Mouse (Mus musculus) CH12.LX (cell line): ENCODE results near the gene Xylb. TPM values are rescaled to one million over a fixed set of nuclear protein-coding genes. Genes with fewer than 3 reads are reported as not detected.
A peak's percentile ranks its signal among the peaks of the same experiment; 100 is the strongest.

Experiments used
- DNase-seq: peaks from one replicate; pipeline ENCODE4 v3.0.0-alpha.2; 2013; ENCODE audit errors: extremely low read depth
- H3K27ac ChIP-seq: 2 replicates; pipeline ENCODE4 v1.5.1; 2012; ENCODE audit warnings: low read depth, mild to moderate bottlenecking, control low read depth, moderate library complexity; ENCODE audit not compliant: insufficient read depth
- H3K27me3 ChIP-seq: replicated peaks from 2 replicates; pipeline ENCODE3; 2012; ENCODE audit warnings: inconsistent platforms
- H3K36me3 ChIP-seq, 2 experiments: replicated peaks in 1 of 2; 2 replicates each; pipeline versions ENCODE3 to v1.6.1; 2012; ENCODE audit warnings: inconsistent platforms in 1 of 2, low read length in 1 of 2, mild to moderate bottlenecking in 1 of 2, mixed read lengths in 1 of 2, moderate library complexity in 1 of 2; ENCODE audit not compliant: control insufficient read depth in 1 of 2, insufficient read depth in 1 of 2
- H3K4me1 ChIP-seq, 2 experiments: 2 replicates each; pipeline ENCODE4 v1.6.1; 2012; ENCODE audit warnings: inconsistent platforms in 1 of 2, moderate library complexity in 1 of 2; ENCODE audit not compliant: insufficient read depth in 2 of 2, control insufficient read depth in 1 of 2
- H3K4me2 ChIP-seq: 2 replicates; pipeline ENCODE4 v1.6.1; 2012; ENCODE audit warnings: low read depth, mild to moderate bottlenecking, control low read depth; ENCODE audit not compliant: poor library complexity, insufficient read depth, severe bottlenecking
- H3K4me3 ChIP-seq, 3 experiments: fragments of 150-350 bp in 1 of 3; sonication (generic) in 1 of 3; replicated peaks in 1 of 3; 2 replicates each; pipeline versions ENCODE3 to v1.5.1; 2011 to 2012; ENCODE audit warnings: low read depth in 2 of 3, low read length in 2 of 3, mild to moderate bottlenecking in 2 of 3, moderate library complexity in 2 of 3, control low read depth in 1 of 3, improper control_type of control experiment in 1 of 3, inconsistent platforms in 1 of 3, mixed read lengths in 1 of 3; ENCODE audit not compliant: poor library complexity in 1 of 3
- H3K79me2 ChIP-seq: replicated peaks from 2 replicates; pipeline ENCODE4 v1.6.1; 2012; ENCODE audit warnings: mild to moderate bottlenecking, moderate library complexity; ENCODE audit not compliant: control insufficient read depth, poor library complexity, insufficient read depth, severe bottlenecking; ENCODE audit errors: extremely low read depth
- H3K9ac ChIP-seq: 2 replicates; pipeline ENCODE4 v1.6.1; 2012; ENCODE audit warnings: low read depth, mild to moderate bottlenecking, control low read depth, moderate library complexity; ENCODE audit not compliant: insufficient read depth
- H3K9me3 ChIP-seq: replicated peaks from 2 replicates; pipeline ENCODE3; 2012; ENCODE audit warnings: low read length, inconsistent platforms, mixed read lengths
- BHLHE40 ChIP-seq: IDR thresholded peaks from 2 replicates; pipeline ENCODE4 v1.6.1; 2011; ENCODE audit warnings: mild to moderate bottlenecking, low read depth, low read length, improper control_type of control experiment
- CHD1 ChIP-seq: IDR thresholded peaks from 2 replicates; pipeline ENCODE4 v1.6.1; 2012; ENCODE audit warnings: low read depth, low read length, improper control_type of control experiment, inconsistent platforms
- CHD2 ChIP-seq: IDR thresholded peaks from 2 replicates; pipeline ENCODE4 v1.6.1; 2011; ENCODE audit warnings: low read length, improper control_type of control experiment
- CTCF ChIP-seq, 2 experiments: IDR thresholded peaks in 1 of 2; conservative IDR thresholded peaks in 1 of 2; 2 replicates each; pipeline ENCODE4 v1.5.1; 2011 to 2012; ENCODE audit warnings: low read depth in 2 of 2, low read length in 2 of 2, improper control_type of control experiment in 1 of 2, inconsistent platforms in 1 of 2, mild to moderate bottlenecking in 1 of 2, moderate library complexity in 1 of 2
- E2F4 ChIP-seq: IDR thresholded peaks from 2 replicates; pipeline ENCODE4 v1.6.1; 2011; ENCODE audit warnings: low read depth, low read length, improper control_type of control experiment; ENCODE audit not compliant: insufficient replicate concordance
- ELF1 ChIP-seq: IDR thresholded peaks from 2 replicates; pipeline ENCODE4 v1.6.1; 2014; ENCODE audit warnings: low read depth, mild to moderate bottlenecking, inconsistent platforms, low read length, improper control_type of control experiment
- EP300 ChIP-seq: IDR thresholded peaks from 2 replicates; pipeline ENCODE4 v1.6.1; 2011; ENCODE audit warnings: low read length, improper control_type of control experiment
- ETS1 ChIP-seq: conservative IDR thresholded peaks from 2 replicates; pipeline ENCODE4 v1.6.1; 2012; ENCODE audit warnings: low read depth, mild to moderate bottlenecking, inconsistent platforms, low read length, improper control_type of control experiment, moderate library complexity
- GABPA ChIP-seq: IDR thresholded peaks from 2 replicates; pipeline ENCODE4 v1.6.1; 2012; ENCODE audit warnings: low read depth, low read length, improper control_type of control experiment, inconsistent platforms; ENCODE audit not compliant: insufficient replicate concordance
- HCFC1 ChIP-seq: IDR thresholded peaks from 2 replicates; pipeline ENCODE4 v1.6.1; 2012; ENCODE audit warnings: low read depth, mild to moderate bottlenecking, inconsistent platforms, low read length, improper control_type of control experiment
- IRF4 ChIP-seq: IDR thresholded peaks from 2 replicates; pipeline ENCODE4 v1.6.1; 2014; ENCODE audit warnings: low read depth, mild to moderate bottlenecking, inconsistent platforms, low read length, improper control_type of control experiment
- JUN ChIP-seq: IDR thresholded peaks from 2 replicates; pipeline ENCODE4 v1.6.1; 2011; ENCODE audit warnings: low read depth, mild to moderate bottlenecking, low read length, improper control_type of control experiment, moderate library complexity; ENCODE audit not compliant: insufficient read depth
- JUND ChIP-seq: conservative IDR thresholded peaks from 2 replicates; pipeline ENCODE4 v1.6.1; 2011; ENCODE audit warnings: low read depth, low read length, improper control_type of control experiment
- KAT2A ChIP-seq: IDR thresholded peaks from 2 replicates; pipeline ENCODE4 v1.6.1; 2012; ENCODE audit warnings: low read length, improper control_type of control experiment, inconsistent platforms; ENCODE audit not compliant: insufficient replicate concordance
- MAFK ChIP-seq: IDR thresholded peaks from 2 replicates; pipeline ENCODE4 v1.6.1; 2011; ENCODE audit warnings: low read length, improper control_type of control experiment; ENCODE audit not compliant: insufficient replicate concordance
- MAX ChIP-seq: IDR thresholded peaks from 2 replicates; pipeline ENCODE4 v1.6.1; 2011; ENCODE audit warnings: low read length, improper control_type of control experiment
- MEF2A ChIP-seq: IDR thresholded peaks from 2 replicates; pipeline ENCODE4 v1.6.1; 2014; ENCODE audit warnings: low read depth, mild to moderate bottlenecking, inconsistent platforms, low read length, improper control_type of control experiment, borderline replicate concordance
- MXI1 ChIP-seq: IDR thresholded peaks from 2 replicates; pipeline ENCODE4 v1.6.1; 2011; ENCODE audit warnings: mild to moderate bottlenecking, low read depth, low read length, improper control_type of control experiment
- MYC ChIP-seq: IDR thresholded peaks from 2 replicates; pipeline ENCODE4 v1.6.1; 2011; ENCODE audit warnings: low read depth, mild to moderate bottlenecking, improper control_type of control experiment, low read length
- NELFE ChIP-seq: IDR thresholded peaks from 2 replicates; pipeline ENCODE4 v1.6.1; 2011; ENCODE audit warnings: low read depth, low read length, improper control_type of control experiment
- PAX5 ChIP-seq: IDR thresholded peaks from 2 replicates; pipeline ENCODE4 v1.6.1; 2012; ENCODE audit warnings: low read length, inconsistent platforms, mixed read lengths
- POLR2AphosphoS2 ChIP-seq: IDR thresholded peaks from 2 replicates; pipeline ENCODE4 v1.6.1; 2011; ENCODE audit warnings: low read depth, low read length, improper control_type of control experiment
- RAD21 ChIP-seq: IDR thresholded peaks from 2 replicates; pipeline ENCODE4 v1.6.1; 2011; ENCODE audit warnings: low read depth, mild to moderate bottlenecking, low read length, improper control_type of control experiment, moderate library complexity
- SIN3A ChIP-seq: IDR thresholded peaks from 2 replicates; pipeline ENCODE4 v1.6.1; 2012; ENCODE audit warnings: low read length, improper control_type of control experiment, inconsistent platforms
- SMC3 ChIP-seq: IDR thresholded peaks from 2 replicates; pipeline ENCODE4 v1.6.1; 2011; ENCODE audit warnings: low read depth, low read length, improper control_type of control experiment
- TBP ChIP-seq: conservative IDR thresholded peaks from 2 replicates; pipeline ENCODE4 v1.6.1; 2011; ENCODE audit warnings: low read depth, low read length, improper control_type of control experiment
- TCF12 ChIP-seq: IDR thresholded peaks from 2 replicates; pipeline ENCODE4 v1.6.1; 2014; ENCODE audit warnings: low read depth, mild to moderate bottlenecking, inconsistent platforms, low read length, improper control_type of control experiment
- USF1 ChIP-seq: IDR thresholded peaks from 2 replicates; pipeline ENCODE4 v1.6.1; 2014; ENCODE audit warnings: low read depth, mild to moderate bottlenecking, inconsistent platforms, low read length, improper control_type of control experiment
- ZC3H11A ChIP-seq: IDR thresholded peaks from 2 replicates; pipeline ENCODE4 v1.6.1; 2012; ENCODE audit warnings: low read depth, mild to moderate bottlenecking, inconsistent platforms, low read length, improper control_type of control experiment
- ZKSCAN1 ChIP-seq: IDR thresholded peaks from 2 replicates; pipeline ENCODE4 v1.6.1; 2012; ENCODE audit warnings: low read depth, inconsistent platforms, low read length, improper control_type of control experiment, borderline replicate concordance
- ZMIZ1 ChIP-seq: IDR thresholded peaks from 2 replicates; pipeline ENCODE4 v1.6.1; 2012; ENCODE audit warnings: low read depth, mild to moderate bottlenecking, inconsistent platforms, low read length, improper control_type of control experiment
- dilution Hi-C: fragments of 300-500 bp; cut with MboI; formaldehyde crosslinking; loops from 2 replicates; pipeline ENCODE4 v1.14.3; 2020; ENCODE audit warnings: low sequenced_read_pairs; ENCODE audit not compliant: extremely low pct_unique_long_range_greater_than_20kb, extremely low pct_ligation_motif_present
- in situ Hi-C: fragments of 300-500 bp; cut with MboI; formaldehyde crosslinking; loops from 3 replicates; pipeline ENCODE4 v1.14.3; 2019; ENCODE audit warnings: low sequenced_read_pairs, low pct_ligation_motif_present, low pct_unique_long_range_greater_than_20kb, mixed read lengths
- polyA plus RNA-seq: library from polyadenylated mRNA; unstranded; fragments of >175 nt; gene quantifications from 2 replicates; pipeline ENCODE4 v1.2.1, GENCODE M21; 2012; ENCODE audit warnings: low read depth; ENCODE audit not compliant: insufficient read length
- total RNA-seq, 2 experiments: library from RNA; depleted of rRNA; stranded (reverse); fragments of 300-350 nt in 1 of 2; fragments of >200 nt in 1 of 2; gene quantifications; 2 replicates each; pipeline ENCODE4 v1.2.3; 2012 to 2014

The Xylb gene
- total and polyA plus RNA-seq, 3 experiments, result 2.5 to 7.1 (median 4.8) TPM

DNA sequence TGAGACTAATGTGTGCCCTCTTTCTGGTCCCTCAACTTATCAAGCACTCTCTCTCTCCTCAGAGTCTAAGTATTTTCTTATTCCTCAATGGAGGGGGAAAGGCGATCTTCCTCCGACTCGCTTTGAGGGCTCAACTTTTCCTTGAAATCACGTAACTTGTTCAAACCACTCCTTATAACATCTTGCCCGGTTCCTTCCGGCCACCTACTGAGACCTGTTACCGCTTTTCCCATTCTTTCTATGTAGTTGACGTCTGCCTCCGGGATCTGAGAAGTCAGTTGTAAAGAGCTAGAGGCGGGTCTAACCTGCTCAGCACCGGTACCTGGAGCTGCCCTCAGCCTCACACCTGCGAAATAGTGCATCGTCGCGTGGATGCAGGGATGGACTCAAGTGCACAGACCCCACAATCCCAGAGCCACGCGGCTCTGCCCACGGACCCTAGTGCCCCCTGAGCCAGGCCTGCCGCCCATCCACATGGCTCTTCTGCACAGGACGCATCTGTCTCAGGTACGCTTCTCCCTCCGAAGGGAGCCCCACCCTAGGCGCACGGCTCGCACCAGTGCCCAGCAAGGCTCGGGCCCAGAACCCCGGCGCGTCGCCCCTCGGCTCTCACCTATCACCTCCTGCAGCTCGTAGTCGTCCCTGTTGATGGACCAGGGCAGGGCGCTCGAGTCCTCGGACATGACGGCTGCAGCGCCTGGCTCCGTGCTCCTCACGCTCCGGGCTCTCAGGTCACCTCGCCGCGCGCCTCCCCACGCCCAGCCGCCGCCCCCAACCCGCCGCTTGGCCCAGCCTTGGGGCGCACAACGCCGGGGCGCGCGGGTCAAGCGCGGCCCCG is 35.6 kb upstream of the Xylb start (continued):
- TF ChIP-seq USF1, result no peak
- no peak for TF ChIP-seq ELF1
- TF ChIP-seq MAFK, result no peak
- no peak for TF ChIP-seq MYC
- no peak for TF ChIP-seq POLR2AphosphoS2
- TF ChIP-seq SMC3, result no peak
- no peak for TF ChIP-seq ZMIZ1
- TF ChIP-seq, all 38 proteins: peak for 5

- Histone ChIP-seq H3K4me2 (peak within 1 kb of the TSS; percentile 88), H3K36me3 (peaks cover 2 to 12% of the 10 kb centered on the region in 2 experiments), H3K9me3 (no peaks in the 10 kb centered on the region), H3K4me3 (peak within 1 kb of the TSS; percentile 52 to 84 (median 75)), H3K9ac (peak within 1 kb of the TSS; percentile 84), H3K27ac (peak within 1 kb of the TSS; percentile 83), H3K4me1 (peaks cover 2 to 23% of the 10 kb centered on the region in 2 experiments; a peak in 2 of 4 replicates), H3K27me3 (no peaks in the 10 kb centered on the region), H3K79me2 (peaks cover 9% of the 10 kb centered on the region; the same call in 1 of the 2 replicates)
- in situ Hi-C loops, result no loop called here
- dilution Hi-C loops, result no loop called here
- DNase-seq, result peak; percentile 99
- TF ChIP-seq BHLHE40 (peak; percentile 94), MXI1 (peak; percentile 54), SMC3 (0 out of 2 replicates have a peak, but pooled peaks have one; percentile 11), SIN3A (peak; percentile 81), IRF4 (peak; percentile 77), MAFK (no peak), NELFE (peak; percentile 87), ZKSCAN1 (no peak), USF1 (no peak), JUND (peak; percentile 13; the same call in 1 of the 2 replicates), TBP (peak; percentile 81; the same call in 1 of the 2 replicates), ELF1 (peak; percentile 80), CTCF (conservative IDR thresholded peaks at IDR 0.05 in 1 of 2, IDR thresholded peaks at IDR 0.05 in 1 of 2; ENCODE audit: low read depth in 2 of 2, low read length in 2 of 2) (peak in 1 of 2 experiments; percentile 65; a peak in 2 of 4 replicates), MEF2A (peak; percentile 63), CHD2 (peak; percentile 93), HCFC1 (peak; percentile 90), EP300 (peak; percentile 57), E2F4 (0 out of 2 replicates have a peak, but pooled peaks have one; percentile 20), POLR2AphosphoS2 (no peak), CHD1 (peak; percentile 88), ETS1 (peak; percentile 76), TCF12 (peak; percentile 68), MAX (peak; percentile 71), PAX5 (no peak), GABPA (no peak; the same call in 1 of the 2 replicates), RAD21 (no peak), JUN (peak; percentile 10; the same call in 1 of the 2 replicates), KAT2A (no peak; the same call in 1 of the 2 replicates), ZC3H11A (no peak)
Observed at GRCm38 (mm10) chr9:119322289-119323259, 34.6 kb upstream of the Xylb start, which contains the start of gene Oxsr1. Gene Oxsr1 (minus strand): TSS chr9:119322427.
